Mouse (Mus musculus): ENCODE measurements around the gene Fam84b.
A peak's percentile ranks its signal among the peaks of the same experiment; 100 is the strongest.

The Fam84b gene

GRCm38 (mm10) chr15:60832586-60832985, 21.0 kb downstream of the Fam84b start:
- DNase-seq: no peak

- DNase-seq: no peak
Observed at GRCm38 (mm10) chr15:60826226-60826625, 27.4 kb downstream of the Fam84b start.

GRCm38 (mm10) chr15:60824751-60825227, 28.8 kb downstream of the Fam84b start:
- DNase-seq: peak; percentile 95

GRCm38 (mm10) chr15:60823870-60824709, 29.5 kb downstream of the Fam84b start:
- DNase-seq: peak; percentile 65

GRCm38 (mm10) chr15:60823620-60823869, 30.0 kb downstream of the Fam84b start:
- DNase-seq: peak; percentile 44

- peak; percentile 72 for DNase-seq
Observed at GRCm38 (mm10) chr15:60822803-60823619, 30.6 kb downstream of the Fam84b start.

GRCm38 (mm10) chr15:60822101-60822802, 31.3 kb downstream of the Fam84b start:
- peak; percentile 33 for DNase-seq

GRCm38 (mm10) chr15:60818500-60818899, 35.1 kb downstream of the Fam84b start:
- no peak for DNase-seq

- no peak for DNase-seq
Observed at GRCm38 (mm10) chr15:60816478-60816877, 37.1 kb downstream of the Fam84b start.

GRCm38 (mm10) chr15:60814542-60814941, 39.0 kb downstream of the Fam84b start:
- no peak for DNase-seq

GRCm38 (mm10) chr15:60793041-60793673, 60.4 kb downstream of the Fam84b start:
- DNase-seq: no peak

- DNase-seq: no peak
Observed at GRCm38 (mm10) chr15:60789084-60789483, 64.5 kb downstream of the Fam84b start.

- DNase-seq: no peak
Observed at GRCm38 (mm10) chr15:60783761-60784160, 69.8 kb downstream of the Fam84b start.

GRCm38 (mm10) chr15:60779531-60779973, 74.0 kb downstream of the Fam84b start:
- peak; percentile 22 for DNase-seq

- DNase-seq: no peak
Observed at GRCm38 (mm10) chr15:60779063-60779462, 74.5 kb downstream of the Fam84b start.
